Mouse (Mus musculus) forebrain, embryonic 15.5 days (tissue): ENCODE data around the gene Nin. TPM values are rescaled to one million over a fixed set of nuclear protein-coding genes. Genes with fewer than 3 reads are reported as not detected.
A peak's percentile ranks its signal among the peaks of the same experiment; 100 is the strongest.

Experiments
- ATAC-seq: fragments of 200-750 bp; cut with Nextera tagmentation; replicated peaks from 2 replicates; pipeline ENCODE4 v1.8.0; 2017; ENCODE audit warnings: mild to moderate bottlenecking, moderate TSS enrichment, moderate library complexity
- H3K27ac ChIP-seq: fragments of 300-500 bp; sonication (generic); replicated peaks from 2 replicates; pipeline ENCODE4 v1.5.1; 2015; ENCODE audit warnings: mild to moderate bottlenecking, inconsistent platforms
- H3K27me3 ChIP-seq: fragments of 300-500 bp; sonication (generic); 2 replicates; pipeline ENCODE4 v1.6.1; 2015; ENCODE audit warnings: inconsistent platforms
- H3K36me3 ChIP-seq: fragments of 300-500 bp; sonication (generic); 2 replicates; pipeline ENCODE4 v1.6.1; 2015; ENCODE audit warnings: mild to moderate bottlenecking, inconsistent platforms
- H3K4me1 ChIP-seq: fragments of 300-500 bp; sonication (generic); 2 replicates; pipeline ENCODE4 v1.6.1; 2015; ENCODE audit warnings: inconsistent platforms
- H3K4me2 ChIP-seq: fragments of 300-500 bp; sonication (generic); replicated peaks from 2 replicates; pipeline ENCODE4 v1.6.1; 2015; ENCODE audit warnings: mild to moderate bottlenecking, inconsistent platforms
- H3K4me3 ChIP-seq: fragments of 300-500 bp; sonication (generic); 2 replicates; pipeline ENCODE4 v1.5.1; 2015; ENCODE audit warnings: mild to moderate bottlenecking, inconsistent platforms
- H3K9ac ChIP-seq: fragments of 300-500 bp; sonication (generic); replicated peaks from 2 replicates; pipeline ENCODE4 v1.6.1; 2015; ENCODE audit warnings: mild to moderate bottlenecking, inconsistent platforms
- H3K9me3 ChIP-seq: fragments of 300-500 bp; sonication (generic); 2 replicates; pipeline ENCODE4 v1.6.1; 2016; ENCODE audit warnings: inconsistent platforms
- WGBS: fragments of 180-500 bp; shearing (Covaris S2); methylation state at CpG from one replicate; pipeline ENCODE4 v1.1.7; 2015; ENCODE audit warnings: mixed read lengths; 5-methylcytosine and 5-hydroxymethylcytosine counted together
- polyA plus RNA-seq: library from polyadenylated mRNA; unstranded; fragments of >200 nt; fragmentation: Nextera tagmentation; extraction: Ambion mirVana; gene quantifications from 2 replicates; pipeline ENCODE4 v1.2.1, GENCODE M21; 2015

The Nin gene
- polyA plus RNA-seq, 1 experiment from 2014 or later: 34.9 TPM

DNA sequence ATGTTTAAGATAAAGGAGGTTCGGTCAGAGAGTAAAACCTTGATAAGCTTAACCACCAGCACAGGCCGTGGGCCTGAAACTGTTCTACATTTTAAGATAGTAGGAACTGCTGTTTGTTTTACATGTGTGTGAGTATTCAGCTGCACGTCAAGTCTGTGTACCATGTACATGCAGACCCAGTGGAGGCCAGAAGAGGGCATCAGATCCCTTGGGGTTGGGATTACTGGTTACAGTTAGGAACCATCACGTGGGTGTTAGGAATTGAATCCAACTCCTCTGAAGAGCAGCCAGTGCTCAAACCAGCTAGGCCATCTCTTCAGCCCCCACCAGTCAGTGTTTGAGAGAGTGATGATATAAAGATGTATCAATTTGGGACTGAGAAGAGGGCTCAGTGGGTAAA, 151.0 kb downstream of the Nin start:
- Histone ChIP-seq H3K4me2 (no peak overlapping the region), H3K4me3 (no peak overlapping the region), H3K4me1 (no peaks in the 10 kb centered on the region), H3K9me3 (no peaks in the 10 kb centered on the region), H3K27ac (no peak overlapping the region), H3K36me3 (peaks cover 78% of the 10 kb centered on the region), H3K9ac (no peak overlapping the region), H3K27me3 (no peaks in the 10 kb centered on the region)
- 0 out of 2 replicates have a peak, but pooled peaks have one; percentile 51 for ATAC-seq
- 65% methylated on average over 4 of the region's 4 CpGs for WGBS

Other genes with a start within 250 kb of the Nin start
- gene Atl1, start 221.1 kb downstream of the Nin start, polyA plus RNA-seq: 110 and 123 TPM in 2 replicates
- 33.6 and 33.9 TPM in 2 replicates for gene Map4k5, start 220.5 kb downstream of the Nin start, polyA plus RNA-seq
- 4.1 TPM in 2 replicates for gene Sav1, start 126.7 kb downstream of the Nin start, polyA plus RNA-seq
- not detected in 2 replicates for gene Abhd12b, start 40.4 kb upstream of the Nin start, polyA plus RNA-seq
- 4.1 and 6.7 TPM in 2 replicates for gene Pygl, start 117.8 kb upstream of the Nin start, polyA plus RNA-seq
- 45.4 and 51.8 TPM in 2 replicates for gene Trim9, start 233.9 kb upstream of the Nin start, polyA plus RNA-seq